Mouse (Mus musculus): ENCODE results near the gene Meis2.

Gene Meis2

DNA sequence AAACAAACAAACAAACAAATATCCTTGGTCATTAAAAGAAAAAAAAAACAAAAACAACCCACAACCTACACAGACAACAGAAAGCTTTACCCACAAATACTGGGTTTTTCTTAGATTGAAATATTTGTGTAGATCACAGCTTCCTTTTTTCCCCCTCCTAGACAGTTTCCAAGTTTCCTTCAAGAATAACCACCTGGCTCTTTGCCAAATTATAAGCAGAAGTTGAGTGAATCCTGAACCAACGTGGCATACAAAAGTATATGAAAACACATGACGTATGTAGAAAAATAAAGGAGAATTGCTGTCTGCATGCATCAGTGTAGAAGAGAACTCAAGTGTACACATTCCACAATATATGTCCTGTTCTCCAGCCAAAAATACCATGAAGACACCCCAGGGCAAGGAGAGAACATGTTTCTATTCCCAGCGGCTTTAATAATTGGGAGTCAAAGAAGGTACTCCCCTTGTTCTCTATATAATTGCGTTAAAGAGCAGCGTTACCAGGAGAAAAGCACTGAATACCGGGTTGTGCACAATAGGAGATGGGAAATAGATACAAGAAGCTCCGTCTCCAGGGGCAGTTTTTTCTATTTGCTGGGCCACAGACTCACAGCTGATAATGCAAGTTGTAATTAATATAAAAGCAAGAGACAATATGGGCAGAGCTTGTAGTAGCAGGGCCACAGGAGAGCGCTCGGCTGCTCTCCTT is 13.6 kb downstream of the Meis2 start:
- DNase-seq (ENCODE audit: low read depth, low spot score): no peak

DNA sequence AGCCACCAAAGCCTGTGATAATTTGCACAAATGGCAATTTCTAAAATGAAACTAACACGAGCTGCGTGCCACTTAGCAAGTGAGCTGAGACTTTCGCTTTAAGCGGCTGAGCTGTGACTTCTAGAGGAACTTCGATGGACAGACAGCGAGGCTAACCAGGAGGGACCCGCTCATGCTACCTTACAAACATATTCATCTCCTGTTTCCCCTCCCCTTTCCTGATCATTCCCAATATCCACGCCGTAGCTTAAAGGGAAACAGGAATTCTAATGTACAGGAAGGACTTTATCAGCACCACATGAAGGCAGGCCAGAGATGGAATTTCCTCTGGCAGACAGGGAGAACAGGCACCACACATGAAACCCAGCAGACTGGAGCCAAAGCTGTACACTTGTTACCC is 15.9 kb downstream of the Meis2 start:
- no peak for DNase-seq (ENCODE audit: low read depth, low spot score)

DNA sequence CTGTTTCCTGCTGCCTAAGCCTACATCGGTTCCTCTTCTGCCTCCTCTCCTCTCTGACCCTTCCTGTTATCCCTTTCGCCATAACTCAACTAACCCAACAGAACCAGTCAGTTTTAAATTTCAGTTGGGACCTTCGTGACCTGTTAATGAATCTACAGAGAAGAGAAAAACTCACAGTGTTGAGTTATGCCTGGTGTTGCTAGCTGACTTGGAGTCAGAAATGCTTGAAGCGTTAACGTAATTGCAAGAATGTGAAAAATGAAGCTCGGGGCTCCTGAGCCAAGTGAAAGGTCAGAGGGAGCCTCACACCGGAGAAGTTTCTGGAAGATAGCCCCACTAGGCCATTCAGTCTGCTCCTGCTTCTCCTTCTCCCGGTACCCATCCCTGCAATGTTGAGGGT is 18.3 kb downstream of the Meis2 start:
- no peak for DNase-seq (ENCODE audit: low read depth, low spot score)

DNA sequence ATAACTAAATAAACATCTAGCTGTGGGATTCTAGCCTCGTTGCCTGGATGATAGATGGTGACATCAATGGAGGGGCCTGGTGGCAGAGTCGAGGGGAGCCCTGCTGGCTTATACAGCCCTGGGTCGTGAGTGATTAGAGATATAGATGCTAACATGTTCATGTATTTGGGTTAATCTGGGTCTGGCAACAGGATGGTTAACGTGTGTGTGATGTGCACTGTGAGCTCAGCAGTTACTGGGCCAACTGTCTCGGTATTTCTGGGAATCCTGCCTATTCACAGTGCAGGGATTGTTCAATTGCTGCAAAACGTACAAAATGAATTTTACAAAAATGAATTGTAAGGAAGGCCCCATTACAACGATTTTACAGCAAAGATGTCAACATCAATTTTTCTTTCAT is 20.6 kb downstream of the Meis2 start:
- peak; percentile 63 for DNase-seq (ENCODE audit: low read depth, low spot score)

DNA sequence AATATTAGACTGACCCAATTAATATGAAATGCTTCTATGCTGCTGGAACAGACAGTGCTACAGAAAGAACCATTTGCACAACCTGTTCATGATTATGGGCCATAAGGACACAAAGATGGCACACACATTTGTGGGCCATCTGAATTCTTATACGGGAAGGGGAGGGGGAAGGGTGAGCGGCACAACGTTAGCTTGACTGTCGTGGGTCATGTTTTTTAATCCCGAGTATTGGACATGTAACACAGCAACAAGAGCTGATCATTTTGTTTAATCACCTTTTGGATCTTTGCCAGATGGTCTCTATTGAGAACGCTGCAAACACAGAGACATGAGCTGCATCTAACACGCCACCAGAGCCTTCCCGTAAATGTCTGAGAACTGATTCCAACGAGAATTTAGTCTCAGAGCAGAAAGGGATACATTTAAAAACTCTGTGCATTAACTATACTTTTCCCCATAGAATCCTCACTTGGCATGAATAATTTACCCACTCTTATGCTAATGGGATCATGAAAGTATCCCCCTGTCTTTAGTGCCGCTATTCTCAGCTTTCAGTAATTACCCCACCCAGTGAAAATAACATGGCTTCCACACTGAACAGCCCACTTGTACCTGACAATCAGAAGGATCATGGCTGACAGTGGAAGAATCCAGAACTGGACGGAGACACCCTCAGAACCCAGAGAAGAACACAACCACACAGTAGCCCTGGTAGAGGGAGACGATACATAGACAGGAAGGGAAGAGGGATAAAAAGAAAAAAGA is 22.5 kb downstream of the Meis2 start:
- DNase-seq (ENCODE audit: low read depth, low spot score): no peak

DNA sequence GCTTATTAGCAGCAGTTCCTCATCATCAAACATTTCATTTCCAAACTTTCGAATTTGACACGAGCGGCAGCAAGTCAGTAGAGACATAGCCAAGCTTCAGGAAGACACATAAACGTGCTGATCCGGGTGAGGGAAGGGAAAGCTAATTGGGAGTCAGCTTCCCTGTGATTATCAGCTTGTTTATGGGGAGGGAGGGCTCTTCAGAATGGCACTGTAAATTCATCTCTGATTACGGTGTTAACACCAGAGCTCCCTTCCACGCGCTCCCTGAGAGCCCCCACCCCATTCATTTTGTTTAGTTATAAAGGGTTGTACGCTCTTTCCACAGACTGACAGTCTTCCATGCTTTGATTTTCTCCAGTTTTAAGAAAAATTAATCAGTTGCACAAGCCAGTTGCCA is 23.2 kb downstream of the Meis2 start:
- DNase-seq (ENCODE audit: low read depth, low spot score): no peak

DNA sequence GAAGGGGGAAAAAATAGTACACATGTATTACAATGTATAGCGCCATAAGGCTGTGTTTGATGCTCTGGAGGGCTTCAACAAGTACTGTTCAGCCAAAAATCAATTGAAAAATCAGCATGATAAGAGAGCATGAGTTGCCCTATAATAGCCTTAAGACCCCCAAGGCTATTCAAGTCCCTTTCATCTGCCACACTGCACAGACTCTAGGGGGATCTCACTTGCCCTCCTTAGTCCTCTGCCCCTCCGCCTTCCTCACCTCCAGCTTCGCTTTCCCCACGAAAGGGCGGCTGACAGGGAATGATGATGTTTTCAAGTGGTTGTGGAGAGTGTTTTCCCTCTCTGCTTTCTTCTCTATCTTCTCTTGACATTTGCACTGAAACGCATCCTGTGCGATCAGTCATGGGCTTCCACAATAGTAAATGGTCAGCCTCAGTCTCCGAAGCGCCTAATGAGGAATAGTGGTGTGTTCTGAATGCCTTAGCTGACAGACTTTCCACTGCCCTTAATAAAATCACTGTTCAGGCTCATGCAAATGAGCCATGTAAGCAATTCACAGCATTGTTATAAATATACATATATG is 23.9 kb downstream of the Meis2 start:
- DNase-seq (ENCODE audit: low read depth, low spot score): no peak

DNA sequence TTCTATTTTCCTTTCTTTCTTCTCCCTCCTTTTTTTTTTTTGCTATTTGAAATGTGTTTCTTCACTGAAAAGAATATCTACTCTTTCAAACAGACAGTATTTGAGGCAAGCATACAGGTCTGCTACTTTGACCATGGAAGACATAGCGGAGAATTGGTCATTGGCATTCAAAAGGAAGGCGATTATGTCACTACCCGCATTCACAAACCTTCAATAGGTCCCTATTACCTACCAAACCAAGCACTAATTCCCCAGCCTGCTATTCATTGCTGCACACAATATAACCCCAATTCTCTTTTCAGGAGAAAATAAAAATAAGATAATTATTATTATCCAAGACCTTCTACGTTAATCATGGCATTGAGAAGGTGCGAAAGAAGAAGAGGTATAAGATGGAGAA is 30.3 kb downstream of the Meis2 start:
- DNase-seq (ENCODE audit: low read depth, low spot score): no peak

DNA sequence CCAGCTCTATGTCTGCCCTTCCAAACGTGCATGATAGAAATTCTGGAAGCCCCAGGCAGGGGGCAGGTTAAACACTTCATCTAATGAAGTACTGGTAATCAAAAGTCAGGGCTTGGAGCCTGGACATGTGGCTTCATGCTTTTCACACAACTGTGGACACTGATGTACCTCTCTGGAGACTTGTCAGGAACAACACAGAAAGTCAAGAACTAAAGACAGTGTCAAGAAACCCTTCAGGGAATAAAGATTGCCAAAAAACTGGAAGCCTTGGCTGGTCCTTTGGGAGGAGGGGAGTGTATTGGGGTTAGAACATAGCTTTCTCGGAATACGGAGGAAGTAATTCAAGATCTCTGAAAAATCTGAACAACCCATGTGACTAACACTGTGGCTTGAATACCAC is 37.5 kb downstream of the Meis2 start:
- no peak for DNase-seq (ENCODE audit: low read depth, low spot score)

DNA sequence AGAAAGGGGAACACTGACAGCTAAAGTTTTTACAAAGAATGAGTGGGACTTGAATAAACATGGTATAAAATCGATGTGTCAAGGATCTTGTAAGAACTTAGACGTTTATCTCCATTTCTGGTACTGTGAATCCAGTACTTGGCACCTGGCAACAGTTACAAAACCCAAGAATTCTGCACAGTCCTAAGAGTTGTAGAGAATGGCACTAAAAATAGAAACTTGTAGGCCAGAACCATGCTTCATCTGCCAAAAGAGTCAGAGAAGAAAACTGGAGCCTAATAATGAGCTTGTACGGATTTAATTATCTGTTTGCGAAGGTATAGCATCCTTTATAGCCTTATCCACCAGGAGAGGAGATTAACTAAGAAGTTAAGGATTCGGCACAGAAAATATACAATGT is 42.8 kb downstream of the Meis2 start:
- DNase-seq (ENCODE audit: low read depth, low spot score): peak; percentile 24

DNA sequence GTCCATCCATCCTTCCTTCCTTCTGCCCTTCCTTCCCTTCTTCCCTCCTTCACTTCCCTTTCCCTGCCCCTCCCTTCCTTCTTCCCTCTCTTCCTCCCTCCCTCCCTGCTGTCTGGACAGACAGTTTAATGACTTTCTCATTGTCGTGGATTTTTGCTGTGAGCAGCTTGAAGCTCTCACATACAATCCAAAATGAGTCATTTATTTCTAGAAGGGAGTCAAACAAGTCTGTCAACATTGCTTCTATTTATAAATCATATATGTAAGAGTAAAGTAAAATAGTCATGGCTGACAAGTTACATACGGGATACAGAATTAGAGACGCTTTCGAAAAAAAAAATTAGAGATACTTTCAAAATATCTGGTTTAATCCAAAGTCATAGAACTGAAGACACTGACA is 43.7 kb downstream of the Meis2 start:
- no peak for DNase-seq (ENCODE audit: low read depth, low spot score)

DNA sequence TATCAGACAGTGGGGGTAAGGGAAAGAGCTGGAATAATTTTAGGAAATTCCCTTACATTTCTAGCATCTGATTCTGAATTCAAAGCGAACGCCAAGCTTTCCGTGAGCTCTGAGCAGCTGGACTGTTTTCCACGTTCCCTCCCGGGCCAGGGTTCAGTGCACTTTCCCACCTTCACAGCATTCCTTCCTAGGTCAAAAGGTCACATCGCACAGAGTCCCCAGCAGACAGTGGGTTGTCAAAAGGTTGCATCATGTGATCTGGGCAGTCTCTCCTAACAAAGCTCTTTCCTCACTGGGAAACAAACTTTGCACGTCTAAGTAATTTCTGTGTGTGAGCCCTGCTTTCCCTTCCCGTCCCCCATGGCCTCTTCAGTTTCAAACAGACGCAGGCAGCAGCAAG is 44.6 kb downstream of the Meis2 start:
- DNase-seq (ENCODE audit: low read depth, low spot score): no peak

DNA sequence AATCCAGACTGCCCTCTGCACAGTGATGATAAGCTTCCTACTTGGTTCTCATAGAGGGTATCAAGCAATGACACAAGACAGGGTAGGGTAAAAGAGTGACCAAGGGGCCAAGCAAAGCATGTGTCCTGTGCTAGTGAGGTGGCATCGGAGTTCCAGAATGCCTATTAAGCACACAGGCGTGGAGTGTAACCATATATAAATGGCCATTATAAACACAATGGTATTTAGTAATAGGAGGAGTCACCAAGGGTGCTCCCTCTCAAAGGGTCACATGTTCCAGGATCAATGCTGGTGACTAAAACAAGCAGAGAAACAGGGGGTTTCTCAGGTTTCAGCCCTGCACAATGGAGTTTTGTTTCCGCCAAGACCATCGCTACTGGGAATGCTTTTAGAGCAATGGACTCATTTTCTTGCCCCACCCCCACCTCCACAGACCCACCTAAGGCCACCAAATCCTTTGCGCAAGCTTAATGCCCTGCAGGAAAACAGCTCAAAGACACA is 45.1 kb downstream of the Meis2 start:
- DNase-seq (ENCODE audit: low read depth, low spot score): no peak

DNA sequence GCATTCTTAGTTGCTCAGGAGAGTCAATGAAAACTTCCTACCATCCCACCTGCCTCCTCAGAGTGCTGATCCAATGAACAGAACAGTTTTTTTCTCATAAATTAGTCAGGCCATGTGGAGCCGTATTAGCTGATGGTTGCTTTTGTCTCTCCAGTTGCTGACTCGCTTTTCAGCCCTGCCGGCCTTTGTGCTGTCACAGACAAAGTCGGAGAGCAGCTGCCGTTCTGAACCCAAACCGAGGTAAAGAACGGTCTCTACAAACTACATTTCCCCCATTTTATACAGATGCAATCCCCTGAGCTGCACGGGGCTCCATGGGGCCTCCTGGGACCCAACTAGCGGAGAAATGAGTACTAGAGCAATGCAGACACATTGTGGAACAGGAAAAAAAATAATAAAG is 45.7 kb downstream of the Meis2 start:
- no peak for DNase-seq (ENCODE audit: low read depth, low spot score)

DNA sequence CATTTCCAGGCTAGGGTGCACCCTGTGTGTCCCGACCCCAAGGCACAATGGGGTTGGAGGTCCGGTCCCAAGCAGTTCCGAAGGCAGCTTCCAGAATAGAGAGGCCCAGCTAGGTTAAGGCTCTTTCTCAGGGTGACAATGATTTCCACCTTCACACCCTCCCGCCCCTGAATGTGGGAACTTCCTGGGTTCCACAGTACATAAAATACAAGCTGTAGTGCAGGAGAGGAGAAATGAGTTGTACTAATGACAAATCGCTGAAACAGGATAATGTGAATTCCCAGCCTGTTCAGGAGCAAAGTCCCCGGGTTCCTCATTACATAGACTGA is 46.2 kb downstream of the Meis2 start:
- DNase-seq (ENCODE audit: low read depth, low spot score): no peak

DNA sequence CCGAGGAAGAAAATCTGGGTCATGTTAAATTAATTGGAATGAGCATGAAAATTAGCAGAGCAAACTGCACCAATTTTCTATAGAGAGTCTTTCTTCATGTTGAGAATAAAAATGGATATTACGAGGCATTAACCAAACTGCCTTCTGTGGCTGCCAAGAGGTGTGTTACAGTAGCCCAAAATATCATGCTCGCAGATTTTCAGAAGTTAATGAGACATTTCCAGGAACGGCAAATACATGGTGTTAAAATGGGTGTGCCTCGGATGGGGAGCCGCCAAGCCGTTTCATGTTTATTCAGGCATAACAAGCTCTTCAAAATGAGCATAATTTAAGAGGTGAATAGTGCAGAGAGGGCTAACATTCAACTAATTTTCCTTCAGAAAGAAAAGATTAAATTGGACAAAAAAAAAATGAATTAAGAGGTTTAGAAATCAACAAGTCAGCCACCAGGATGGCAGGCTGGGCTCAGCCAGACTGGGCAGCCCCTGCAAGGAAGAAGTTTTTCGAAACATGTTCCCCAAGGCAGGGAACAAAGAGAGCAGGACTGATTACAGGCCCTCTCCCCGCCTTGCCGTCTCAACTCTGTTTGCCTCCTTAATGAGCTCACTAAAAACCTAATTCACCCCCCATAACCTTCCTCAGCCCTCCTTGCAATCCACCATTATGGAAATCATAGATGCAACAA is 46.7 kb downstream of the Meis2 start:
- DNase-seq (ENCODE audit: low read depth, low spot score): peak; percentile 53

DNA sequence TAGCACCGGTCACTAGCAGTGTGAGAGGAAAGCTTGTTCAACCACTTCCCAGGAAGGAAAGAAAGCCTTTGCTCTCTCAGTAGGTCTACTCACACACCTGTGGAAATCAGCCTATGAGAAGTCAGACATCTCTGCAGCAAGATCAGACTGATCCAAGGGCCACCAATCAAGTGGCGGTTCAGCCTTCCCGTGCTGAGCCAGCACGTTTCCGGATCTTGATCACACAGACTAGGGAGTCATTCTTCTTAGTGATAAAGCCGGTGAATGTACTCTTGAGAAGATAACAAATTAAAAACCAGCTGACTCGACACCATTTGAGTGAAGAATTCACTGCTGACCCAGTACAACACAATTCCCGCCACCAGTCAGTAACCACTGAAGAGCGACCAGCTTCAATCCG is 50.1 kb downstream of the Meis2 start:
- DNase-seq (ENCODE audit: low read depth, low spot score): no peak

DNA sequence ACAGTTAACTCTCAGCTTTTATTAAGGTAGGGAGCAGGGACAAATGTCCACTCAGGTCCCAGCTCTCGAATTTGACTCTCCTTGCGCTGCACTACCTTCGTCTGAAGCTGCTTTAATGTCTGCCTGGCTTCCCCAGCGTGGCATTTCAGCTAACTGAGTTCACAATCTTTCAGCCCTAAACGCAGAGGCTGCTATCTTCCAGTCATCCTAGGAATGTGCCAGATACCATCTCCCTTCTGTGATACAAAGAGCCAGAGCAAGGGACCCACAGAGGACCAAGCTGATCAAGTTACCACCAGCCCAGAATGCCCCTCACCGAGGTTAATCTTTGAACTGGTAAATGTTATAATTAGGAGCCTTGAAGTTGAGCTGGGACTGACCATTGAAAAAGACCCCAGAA is 55.2 kb downstream of the Meis2 start:
- DNase-seq (ENCODE audit: low read depth, low spot score): no peak

DNA sequence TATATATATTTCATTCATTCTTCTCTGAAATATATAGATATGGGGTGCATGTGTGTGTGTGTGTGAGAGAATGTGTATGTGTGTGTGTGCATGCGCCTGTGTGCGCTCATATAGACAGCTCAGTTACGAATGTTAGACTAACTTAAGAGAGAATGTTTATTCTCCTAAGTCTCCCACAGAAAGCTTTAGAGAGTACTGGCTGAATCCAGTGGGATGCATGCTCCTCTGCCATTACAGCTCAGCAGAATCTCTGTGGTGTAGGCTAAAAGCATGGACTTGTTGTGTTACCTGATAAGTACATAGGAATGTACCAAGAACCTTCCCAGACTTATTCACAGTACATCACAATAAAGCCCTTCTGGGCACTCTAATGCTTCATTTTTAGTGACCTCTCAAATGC is 55.6 kb downstream of the Meis2 start:
- no peak for DNase-seq (ENCODE audit: low read depth, low spot score)

DNA sequence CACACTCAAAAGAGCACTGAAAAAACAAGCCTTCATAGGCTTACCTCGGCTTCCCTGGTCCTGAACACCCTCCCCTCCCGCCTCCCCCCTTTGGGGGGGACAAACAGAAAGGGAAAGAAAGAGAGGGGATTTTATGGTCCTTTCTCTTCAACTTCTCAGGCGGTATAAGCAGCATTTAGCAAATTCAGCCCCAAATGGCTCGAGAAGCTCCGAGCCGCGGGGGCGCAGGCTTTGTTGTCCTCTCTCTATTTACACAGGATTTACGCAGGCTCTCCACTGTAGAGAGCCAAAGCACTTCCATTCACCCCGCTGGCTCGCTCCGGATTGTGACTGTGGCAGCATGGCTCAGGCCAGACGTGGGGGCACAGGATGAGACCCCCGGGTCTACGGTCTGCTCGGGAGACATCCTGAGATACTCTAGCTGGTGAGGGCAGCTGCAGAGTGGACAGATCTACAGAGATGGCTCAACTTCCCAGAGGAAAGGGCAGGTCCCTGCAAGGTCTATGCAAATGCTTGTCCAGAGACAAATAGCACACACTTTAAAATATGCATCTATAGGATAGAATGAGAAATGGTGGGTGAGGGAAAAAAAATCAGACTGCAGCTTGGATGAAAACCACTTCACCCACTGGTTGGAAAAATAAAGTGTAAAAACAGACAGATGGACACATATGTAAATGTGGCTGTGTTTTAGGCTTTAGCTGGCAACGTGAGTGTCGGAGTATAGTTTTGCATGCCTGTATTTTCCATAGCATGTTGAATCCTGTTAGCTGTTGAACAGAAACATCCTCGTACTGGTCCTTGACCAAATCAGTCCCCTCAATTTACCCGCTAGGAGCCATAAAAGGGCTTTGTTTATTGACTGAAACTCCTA is 56.3 kb downstream of the Meis2 start:
- DNase-seq (ENCODE audit: low read depth, low spot score): peak; percentile 54

DNA sequence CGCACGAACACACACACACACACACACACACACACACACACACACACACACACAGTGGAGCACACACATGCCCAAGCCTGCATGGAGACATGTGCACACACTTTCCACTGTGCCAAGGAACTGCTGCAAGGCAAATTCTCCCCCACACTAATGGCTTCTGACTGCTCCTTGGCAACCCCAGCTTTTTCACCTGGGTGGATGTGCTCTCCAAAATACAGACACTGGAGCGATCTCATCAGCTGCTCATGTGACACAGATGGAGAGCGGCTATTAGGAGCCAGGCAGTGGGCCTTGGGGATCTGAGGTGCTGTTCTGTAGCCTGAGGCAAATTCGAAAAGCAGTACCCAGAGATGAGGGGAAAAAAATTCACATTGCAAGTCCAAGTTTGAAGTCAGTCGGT is 63.3 kb downstream of the Meis2 start:
- peak; percentile 43 for DNase-seq (ENCODE audit: low read depth, low spot score)

All from brain, adult 2 months (tissue).